Comparison of ENCODE assay signal across 8 mouse cellular contexts in genomic region chr13:23740256-23740840, GRCm38 (mm10). TPM values are rescaled to one million over a fixed set of nuclear protein-coding genes. Genes with fewer than 3 reads are reported as not detected.
A peak's percentile ranks its signal among the peaks of the same experiment; 100 is the strongest.
DNase-seq lines count a peak whose midpoint lies in the region; ATAC-seq and TF ChIP-seq lines count a peak whose summit lies in the region.

No protein-coding gene starts in this region.

- no peak for TF ChIP-seq CTCF in ES-Bruce4 (IDR thresholded peaks at IDR 0.05; ENCODE audit: low read depth, low read length)

- H3K4me3 ChIP-seq in ES-Bruce4 (ENCODE audit: low read depth, low read length) = peak overlapping the region; percentile 74
- H3K4me3 ChIP-seq in forebrain, embryonic 16.5 days (replicated peaks; ENCODE audit: low read length) = peak overlapping the region; percentile 67
- peak overlapping the region; percentile 63 for H3K4me3 ChIP-seq in liver, embryonic 16.5 days (ENCODE audit: low read depth, low read length)

- intact Hi-C loops in heart, postnatal 36 days (cut with DNase I) = loop anchor here (5.0 to 10.0 kb wide), 4 partner anchors 208 to 1916 kb away; partner anchors contain the start of genes Hist1h2af, Hist1h2ag, Hist1h2bj and Hist1h4h

- peak overlapping the region; percentile 90 for H3K27ac ChIP-seq in ES-Bruce4 (ENCODE audit: insufficient read depth, low read length)
- peak overlapping the region; percentile 90 for H3K27ac ChIP-seq in forebrain, embryonic 16.5 days (ENCODE audit: low read length)
- peak overlapping the region; percentile 99 for H3K27ac ChIP-seq in liver, embryonic 16.5 days (ENCODE audit: low read length)

- H3K9ac ChIP-seq in ES-Bruce4 (ENCODE audit: low read depth, poor library complexity, severe bottlenecking) = peak overlapping the region; percentile 83
- peak overlapping the region; percentile 58 for H3K9ac ChIP-seq in forebrain, embryonic 16.5 days (replicated peaks; ENCODE audit: low read depth, low read length)
- H3K9ac ChIP-seq in liver, embryonic 16.5 days (ENCODE audit: low read depth, low read length) = peak overlapping the region; percentile 87

- peak overlapping the region; percentile 97 for H3K4me2 ChIP-seq in forebrain, embryonic 16.5 days (ENCODE audit: low read length)
- peak overlapping the region; percentile 82 for H3K4me2 ChIP-seq in liver, embryonic 16.5 days (ENCODE audit: low read depth, low read length)

- no peaks in the 10 kb centered on the region for H3K9me3 ChIP-seq in ES-Bruce4 (replicated peaks; ENCODE audit: control insufficient read depth, insufficient read depth, low read length, poor library complexity, severe bottlenecking)
- H3K9me3 ChIP-seq in forebrain, embryonic 16.5 days (ENCODE audit: control insufficient read depth, low read length) = no peaks in the 10 kb centered on the region
- no peaks in the 10 kb centered on the region for H3K9me3 ChIP-seq in liver, embryonic 16.5 days (replicated peaks; ENCODE audit: control insufficient read depth, low read length)

- no peaks in the 10 kb centered on the region for H3K4me1 ChIP-seq in ES-Bruce4 (ENCODE audit: control insufficient read depth, insufficient read depth, low read length)
- peaks cover 16% of the 10 kb centered on the region for H3K4me1 ChIP-seq in forebrain, embryonic 16.5 days (replicated peaks; ENCODE audit: control insufficient read depth, insufficient read depth, low read length)
- peaks cover 21% of the 10 kb centered on the region for H3K4me1 ChIP-seq in liver, embryonic 16.5 days (ENCODE audit: control insufficient read depth, low read depth, low read length)

- no peak for TF ChIP-seq POLR2A in ES-Bruce4 (IDR thresholded peaks at IDR 0.05; ENCODE audit: insufficient read depth, low read length)

- WGBS in forebrain, embryonic 16.5 days = 35% methylated on average over 13 of the region's 13 CpGs
- WGBS in liver, embryonic 16.5 days (ENCODE audit: insufficient replicate concordance) = 22% methylated on average over 13 of the region's 13 CpGs

- H3K27me3 ChIP-seq in ES-Bruce4 (ENCODE audit: control insufficient read depth, insufficient read depth, low read length, poor library complexity, severe bottlenecking) = no peaks in the 10 kb centered on the region
- H3K27me3 ChIP-seq in forebrain, embryonic 16.5 days (replicated peaks; ENCODE audit: control insufficient read depth, insufficient read depth, low read length) = no peaks in the 10 kb centered on the region
- no peaks in the 10 kb centered on the region for H3K27me3 ChIP-seq in liver, embryonic 16.5 days (ENCODE audit: control insufficient read depth, insufficient read depth, low read depth, low read length)

- no peaks in the 10 kb centered on the region for H3K36me3 ChIP-seq in ES-Bruce4 (ENCODE audit: control insufficient read depth, insufficient read depth, low read length, poor library complexity, severe bottlenecking)
- H3K36me3 ChIP-seq in forebrain, embryonic 16.5 days (ENCODE audit: control insufficient read depth, insufficient read depth) = no peaks in the 10 kb centered on the region
- no peaks in the 10 kb centered on the region for H3K36me3 ChIP-seq in liver, embryonic 16.5 days (ENCODE audit: control insufficient read depth, insufficient read depth)

- TF ChIP-seq EP300 in ES-Bruce4 (IDR thresholded peaks at IDR 0.05; ENCODE audit: insufficient read depth, low read depth, low read length) = no peak

- DNase-seq in heart, adult 11 months = peak; percentile 52
- no peak for DNase-seq in heart, postnatal 36 days
- no peak for DNase-seq in right cerebral cortex, postnatal 14 days
- DNase-seq in adrenal gland, adult 2 months = no peak
- DNase-seq in thymus, adult 18-20 months = no peak

- ATAC-seq in forebrain, embryonic 16.5 days = no peak
- ATAC-seq in liver, embryonic 16.5 days (ENCODE audit: low read depth) = no peak

RNA-seq across cellular contexts. Expression of gene Hist1h1c, which starts 1.7 kb away (rescaled TPM):
- total RNA-seq in heart, postnatal 36 days (2021) = 100 to 1,000 TPM; 186 to 225 TPM
- polyA plus RNA-seq in ES-Bruce4 (2011; ENCODE audit: insufficient read depth, insufficient read length, low read depth, missing spikeins) = 10.8 and 13.3 TPM in 2 replicates
- polyA plus RNA-seq in forebrain, embryonic 16.5 days (2015; fragmentation: Nextera tagmentation; extraction: Ambion mirVana) = 16.7 and 22.7 TPM in 2 replicates
- polyA plus RNA-seq in liver, embryonic 16.5 days (2015; fragmentation: Nextera tagmentation; extraction: Ambion mirVana) = 99.6 and 112 TPM in 2 replicates
- total RNA-seq in adrenal gland, adult 2 months (2021) = 100 to 1,000 TPM; 168 to 270 TPM
- polyA plus RNA-seq in adrenal gland, adult 2 months (2012; rRNA removed) = 32.9 and 41.2 TPM in 2 replicates

RNA-seq across cellular contexts. Expression of gene Hist1h3c, which starts 5.1 kb away (rescaled TPM):
- 1 to 10 TPM; 6.5 to 9.3 TPM for total RNA-seq in heart, postnatal 36 days (2021)
- 3.6 and 8.6 TPM in 2 replicates for polyA plus RNA-seq in ES-Bruce4 (2011; ENCODE audit: insufficient read depth, insufficient read length, low read depth, missing spikeins)
- polyA plus RNA-seq in forebrain, embryonic 16.5 days (2015; fragmentation: Nextera tagmentation; extraction: Ambion mirVana) = 1.6 and 2.0 TPM in 2 replicates
- polyA plus RNA-seq in liver, embryonic 16.5 days (2015; fragmentation: Nextera tagmentation; extraction: Ambion mirVana) = 4.4 and 7.4 TPM in 2 replicates
- total RNA-seq in adrenal gland, adult 2 months (2021) = 10 to 100 TPM in 1 of 2 experiments, 1 to 10 TPM in 1; 4.6 to 14.7 TPM
- polyA plus RNA-seq in adrenal gland, adult 2 months (2012; rRNA removed) = 4.9 and 6.7 TPM in 2 replicates

RNA-seq across cellular contexts. Expression of gene Hist1h2bb, which starts 6.2 kb away (rescaled TPM):
- total RNA-seq in heart, postnatal 36 days (2021) = 10 to 100 TPM in 1 of 2 experiments, 1 to 10 TPM in 1; 9.8 to 12.0 TPM
- 9.8 and 11.5 TPM in 2 replicates for polyA plus RNA-seq in ES-Bruce4 (2011; ENCODE audit: insufficient read depth, insufficient read length, low read depth, missing spikeins)
- polyA plus RNA-seq in forebrain, embryonic 16.5 days (2015; fragmentation: Nextera tagmentation; extraction: Ambion mirVana) = 0.86 and 0.95 TPM in 2 replicates
- 3.2 and 6.3 TPM in 2 replicates for polyA plus RNA-seq in liver, embryonic 16.5 days (2015; fragmentation: Nextera tagmentation; extraction: Ambion mirVana)
- total RNA-seq in adrenal gland, adult 2 months (2021) = 10 to 100 TPM; 17.1 TPM
- polyA plus RNA-seq in adrenal gland, adult 2 months (2012; rRNA removed) = 4.2 and 5.6 TPM in 2 replicates

RNA-seq across cellular contexts. Expression of gene Hist1h2ab, which starts 10.6 kb away (rescaled TPM):
- total RNA-seq in heart, postnatal 36 days (2021) = 10 to 100 TPM; 11.9 to 16.8 TPM
- 11.9 and 17.9 TPM in 2 replicates for polyA plus RNA-seq in ES-Bruce4 (2011; ENCODE audit: insufficient read depth, insufficient read length, low read depth, missing spikeins)
- polyA plus RNA-seq in forebrain, embryonic 16.5 days (2015; fragmentation: Nextera tagmentation; extraction: Ambion mirVana) = 14.5 and 16.2 TPM in 2 replicates
- 49.0 and 58.5 TPM in 2 replicates for polyA plus RNA-seq in liver, embryonic 16.5 days (2015; fragmentation: Nextera tagmentation; extraction: Ambion mirVana)
- 10 to 100 TPM; 25.7 to 26.0 TPM for total RNA-seq in adrenal gland, adult 2 months (2021)
- 1.6 and 4.1 TPM in 2 replicates for polyA plus RNA-seq in adrenal gland, adult 2 months (2012; rRNA removed)

RNA-seq across cellular contexts. Expression of gene Hist1h3b, which starts 11.7 kb away (rescaled TPM):
- total RNA-seq in heart, postnatal 36 days (2021) = 10 to 100 TPM; 20.4 to 22.0 TPM
- polyA plus RNA-seq in ES-Bruce4 (2011; ENCODE audit: insufficient read depth, insufficient read length, low read depth, missing spikeins) = 5.0 and 9.4 TPM in 2 replicates
- polyA plus RNA-seq in forebrain, embryonic 16.5 days (2015; fragmentation: Nextera tagmentation; extraction: Ambion mirVana) = 4.9 and 6.7 TPM in 2 replicates
- polyA plus RNA-seq in liver, embryonic 16.5 days (2015; fragmentation: Nextera tagmentation; extraction: Ambion mirVana) = 14.4 TPM in 2 replicates
- 10 to 100 TPM; 25.0 to 32.1 TPM for total RNA-seq in adrenal gland, adult 2 months (2021)
- polyA plus RNA-seq in adrenal gland, adult 2 months (2012; rRNA removed) = 2.5 and 3.2 TPM in 2 replicates
